Mouse (Mus musculus): ENCODE data around the gene Creb3l2.

GRCm38 (mm10) chr6:37336831-37337260 lies 105.1 kb downstream of the Creb3l2 start:
- TF ChIP-seq POLR2A (IDR thresholded peaks at IDR 0.05; ENCODE audit: borderline replicate concordance, control insufficient read depth, low read depth, low read length) (no peak), CTCF (IDR thresholded peaks at IDR 0.05; ENCODE audit: control insufficient read depth, insufficient read depth, low read length) (no peak)

Measured in bone marrow, adult 2 months (tissue).